Comparison of ENCODE assay signal across 9 mouse cellular contexts in genomic region chr5:139483171-139483848, GRCm38 (mm10). TPM values are rescaled to one million over a fixed set of nuclear protein-coding genes. Genes with fewer than 3 reads are reported as not detected.
DNase-seq lines count a peak whose midpoint lies in the region; ATAC-seq and TF ChIP-seq lines count a peak whose summit lies in the region.
"Had no signal": no experiment of that assay in that cellular context is flagged by ENCODE, and none has a peak within 500 bp of the region (broad histone marks: within the 10 kb centered on the region; RNA-seq: fewer than 3 reads in every experiment).

No protein-coding gene starts in this region.

- H3K4me2 ChIP-seq in liver, embryonic 12.5 days, result peak overlapping the region; percentile 93
- peak overlapping the region; percentile 76 for H3K4me2 ChIP-seq in neural tube, embryonic 14.5 days (ENCODE audit: low read depth, low read length)

- no peak overlapping the region for H3K27ac ChIP-seq in liver, adult 2 months (replicated peaks; ENCODE audit: insufficient read depth, low read depth, low read length)
- H3K27ac ChIP-seq in embryonic fibroblast, embryonic 13.5 days (ENCODE audit: insufficient read depth, low read length), result no peak overlapping the region
- H3K27ac ChIP-seq in liver, embryonic 12.5 days, result peak overlapping the region; percentile 86; the same call in 1 of the 2 replicates
- H3K27ac ChIP-seq in neural tube, embryonic 14.5 days (ENCODE audit: low read depth, low read length), result no peak overlapping the region

- 45% methylated on average over 14 of the region's 14 CpGs for WGBS in liver, adult 2 months
- 41% methylated on average over 14 of the region's 14 CpGs for WGBS in liver, embryonic 12.5 days (ENCODE audit: insufficient replicate concordance)
- 65% methylated on average over 14 of the region's 14 CpGs for WGBS in neural tube, embryonic 14.5 days

- H3K9ac ChIP-seq in liver, adult 2 months (ENCODE audit: low read depth, low read length), result peak overlapping the region; percentile 68
- peak overlapping the region; percentile 85 for H3K9ac ChIP-seq in liver, embryonic 12.5 days
- H3K9ac ChIP-seq in neural tube, embryonic 14.5 days (replicated peaks; ENCODE audit: low read depth, low read length), result peak overlapping the region; percentile 76; the same call in 1 of the 2 replicates

- H3K4me1 ChIP-seq in liver, adult 2 months (ENCODE audit: control insufficient read depth, insufficient read depth, low read length), result peaks cover 6% of the 10 kb centered on the region; the same call in 1 of the 2 replicates
- peaks cover 2% of the 10 kb centered on the region; the same call in 1 of the 2 replicates for H3K4me1 ChIP-seq in embryonic fibroblast, embryonic 13.5 days (ENCODE audit: control insufficient read depth, insufficient read depth, low read length)
- peaks cover 19% of the 10 kb centered on the region for H3K4me1 ChIP-seq in liver, embryonic 12.5 days
- H3K4me1 ChIP-seq in neural tube, embryonic 14.5 days (ENCODE audit: control insufficient read depth, insufficient read depth, low read length), result peaks cover 10% of the 10 kb centered on the region; the same call in 1 of the 2 replicates

- peaks cover 4% of the 10 kb centered on the region for H3K36me3 ChIP-seq in liver, adult 2 months (ENCODE audit: control insufficient read depth, insufficient read depth, low read length)
- peaks cover 44% of the 10 kb centered on the region for H3K36me3 ChIP-seq in liver, embryonic 12.5 days
- peaks cover 20% of the 10 kb centered on the region; the same call in 1 of the 2 replicates for H3K36me3 ChIP-seq in neural tube, embryonic 14.5 days (ENCODE audit: control insufficient read depth, insufficient read depth, low read length)

- no peak for TF ChIP-seq POLR2A in liver, adult 2 months (IDR thresholded peaks at IDR 0.05; ENCODE audit: extremely low read depth, insufficient read depth, low read length)
- no peak for TF ChIP-seq POLR2A in embryonic fibroblast, embryonic 13.5 days (IDR thresholded peaks at IDR 0.05; ENCODE audit: low read depth, low read length)

- ATAC-seq in liver, embryonic 12.5 days, result no peak
- ATAC-seq in neural tube, embryonic 14.5 days (ENCODE audit: low read depth), result no peak

- peaks cover 3% of the 10 kb centered on the region; the same call in 1 of the 2 replicates for H3K79me2 ChIP-seq in liver, adult 2 months (ENCODE audit: control insufficient read depth, insufficient read depth, low read length)

- no peak for TF ChIP-seq CTCF in liver, adult 2 months (IDR thresholded peaks at IDR 0.05; ENCODE audit: low read depth, low read length)
- no peak for TF ChIP-seq CTCF in embryonic fibroblast, embryonic 13.5 days (IDR thresholded peaks at IDR 0.05; ENCODE audit: borderline replicate concordance, insufficient read depth, low read length)

- no peaks in the 10 kb centered on the region for H3K9me3 ChIP-seq in liver, embryonic 12.5 days (replicated peaks)
- 0 out of 2 replicates have a peak, but pooled peaks cover 2% of the 10 kb centered on the region for H3K9me3 ChIP-seq in neural tube, embryonic 14.5 days (ENCODE audit: control insufficient read depth, low read length)

- DNase-seq in liver, adult 2 months (ENCODE audit: extremely low read depth, low read depth, low spot score), result no peak
- DNase-seq in liver, result no peak
- no peak for DNase-seq in right cerebral cortex, postnatal 4 days
- DNase-seq in cerebellum, adult 11-12 months, result no peak
- no peak for DNase-seq in frontal cortex, postnatal 25 days (ENCODE audit: low spot score in 2 of 2)

- peak overlapping the region; percentile 73; the same call in 1 of the 2 replicates for H3K4me3 ChIP-seq in liver, adult 2 months (ENCODE audit: insufficient read depth, low read depth, low read length)
- peak overlapping the region; percentile 89 for H3K4me3 ChIP-seq in embryonic fibroblast, embryonic 13.5 days (ENCODE audit: insufficient read depth, low read length)
- peak overlapping the region; percentile 89 for H3K4me3 ChIP-seq in liver, embryonic 12.5 days
- H3K4me3 ChIP-seq in neural tube, embryonic 14.5 days (ENCODE audit: low read depth, low read length), result peak overlapping the region; percentile 86

- H3K27me3 ChIP-seq in liver, adult 2 months (ENCODE audit: control insufficient read depth, insufficient read depth, low read length), result no peaks in the 10 kb centered on the region
- H3K27me3 ChIP-seq in liver, embryonic 12.5 days (replicated peaks), result no peaks in the 10 kb centered on the region
- no peaks in the 10 kb centered on the region for H3K27me3 ChIP-seq in neural tube, embryonic 14.5 days (ENCODE audit: control insufficient read depth, insufficient read depth, low read length)

RNA-seq across cellular contexts. Expression of gene Zfand2a, which starts 1.0 kb away (rescaled TPM):
- 3.9 and 5.2 TPM in 2 replicates for total RNA-seq in liver, adult 2 months (2014; rRNA removed)
- polyA plus RNA-seq in liver, adult 2 months (2012; rRNA removed), result 6.4 and 6.5 TPM in 2 replicates
- polyA plus RNA-seq in embryonic fibroblast, embryonic 13.5 days (2011; ENCODE audit: insufficient read length, low read depth, missing spikeins), result 25.4 and 35.2 TPM in 2 replicates
- 3.4 and 3.7 TPM in 2 replicates for polyA plus RNA-seq in liver, embryonic 12.5 days (2016; fragmentation: Nextera tagmentation; extraction: Ambion mirVana)
- polyA plus RNA-seq in neural tube, embryonic 14.5 days (2014; fragmentation: Nextera tagmentation; extraction: Ambion mirVana), result 13.3 and 15.2 TPM in 2 replicates

RNA-seq across cellular contexts. Expression of gene 3110082I17Rik, which starts 23.0 kb away (rescaled TPM):
- 1.6 and 2.6 TPM in 2 replicates for total RNA-seq in liver, adult 2 months (2014; rRNA removed)
- polyA plus RNA-seq in liver, adult 2 months (2012; rRNA removed), result 2.2 and 7.4 TPM in 2 replicates
- 13.9 and 15.3 TPM in 2 replicates for polyA plus RNA-seq in embryonic fibroblast, embryonic 13.5 days (2011; ENCODE audit: insufficient read length, low read depth, missing spikeins)
- polyA plus RNA-seq in liver, embryonic 12.5 days (2016; fragmentation: Nextera tagmentation; extraction: Ambion mirVana), result 30.6 and 33.5 TPM in 2 replicates
- 11.7 and 12.1 TPM in 2 replicates for polyA plus RNA-seq in neural tube, embryonic 14.5 days (2014; fragmentation: Nextera tagmentation; extraction: Ambion mirVana)

RNA-seq across cellular contexts. Expression of gene Uncx, which starts 60.0 kb away (rescaled TPM):
- not detected in 2 replicates for total RNA-seq in liver, adult 2 months (2014; rRNA removed)
- not detected in 2 replicates for polyA plus RNA-seq in liver, adult 2 months (2012; rRNA removed)
- 0.33 TPM in 1 of 2 replicates, not detected in the other for polyA plus RNA-seq in embryonic fibroblast, embryonic 13.5 days (2011; ENCODE audit: insufficient read length, low read depth, missing spikeins)
- polyA plus RNA-seq in liver, embryonic 12.5 days (2016; fragmentation: Nextera tagmentation; extraction: Ambion mirVana), result not detected in 2 replicates
- 33.4 and 39.8 TPM in 2 replicates for polyA plus RNA-seq in neural tube, embryonic 14.5 days (2014; fragmentation: Nextera tagmentation; extraction: Ambion mirVana)
- total RNA-seq: common myeloid progenitor, adult 5-6 weeks had no signal

Comparison
In these comparisons a context has a peak if more than half of its experiments do, and no peak if none do; other contexts are left out.
1. RNA of gene Uncx, which starts 60.0 kb away (polyA plus RNA-seq): 33.4 to 39.8 TPM in neural tube, embryonic 14.5 days; 0.33 TPM in embryonic fibroblast, embryonic 13.5 days, not detected in liver, adult 2 months and not detected in liver, embryonic 12.5 days; every median in the first group is over 10 times any median in the second.
2. Peak in every context shown above with its lines, with median percentiles within 50 percentile points of each other: H3K4me3 ChIP-seq and H3K9ac ChIP-seq.